ENCODE assay signal across 9 mouse cellular contexts in the genomic region with DNA sequence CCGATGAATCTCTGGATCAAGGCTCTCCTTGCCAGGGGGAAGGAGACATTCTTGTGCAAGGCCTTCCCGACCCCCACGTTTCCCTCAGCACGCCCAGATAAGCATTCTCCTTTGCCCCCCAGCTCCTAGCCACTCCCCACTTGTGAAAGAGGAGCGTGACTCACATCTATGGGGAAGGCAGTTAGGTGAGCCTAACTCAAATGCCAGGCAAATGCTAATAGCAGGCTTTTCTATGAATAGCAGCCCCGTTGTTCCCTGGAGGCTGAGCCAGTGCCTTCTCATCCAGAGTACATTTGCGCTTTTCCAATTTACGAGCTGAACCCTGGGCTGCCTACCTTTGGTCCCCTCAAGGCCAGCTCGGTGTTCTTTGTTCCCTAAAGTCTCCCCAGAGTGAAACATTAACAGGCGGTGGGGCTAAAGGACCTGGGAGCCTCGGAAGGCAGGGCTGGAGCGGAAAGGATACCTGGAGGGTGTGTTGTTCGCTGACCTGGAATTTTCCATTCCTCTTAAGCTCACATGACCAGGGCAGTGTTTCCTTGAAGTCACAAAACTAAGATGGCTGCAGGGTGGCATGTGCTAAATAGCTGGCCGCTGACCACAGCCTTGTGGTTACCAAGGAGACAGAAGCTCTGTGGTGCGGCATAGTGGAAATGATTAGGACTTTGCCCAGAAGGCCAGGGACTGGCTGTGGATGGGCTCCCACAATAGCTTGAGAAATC.
DNase-seq lines count a peak whose midpoint lies in the region; ATAC-seq and TF ChIP-seq lines count a peak whose summit lies in the region.
"Had no signal": no experiment of that assay in that cellular context is flagged by ENCODE, and none has a peak within 500 bp of the region (broad histone marks: within the 10 kb centered on the region; RNA-seq: fewer than 3 reads in every experiment).

No protein-coding gene starts in this region.

- WGBS in kidney, embryonic 15.5 days: 50% methylated on average over 15 of the region's 15 CpGs

- intact Hi-C loops in gastrocnemius, adult 2 months (cut with DNase I): no loop called here
- intact Hi-C loops in gastrocnemius, postnatal 14 days (cut with DNase I; ENCODE audit: low total_unique reads): no loop called here

- TF ChIP-seq CTCF in gastrocnemius, adult 2 months (IDR thresholded peaks at IDR 0.05): no peak

- DNase-seq in gastrocnemius, adult 2 months: no peak
- no peak for DNase-seq in gastrocnemius, postnatal 14 days
- peak; percentile 47 to 71 for DNase-seq in adrenal gland, postnatal 36 days
- peak; percentile 68 for DNase-seq in lung, postnatal 25 days (ENCODE audit: low spot score)
- DNase-seq in c-Kit-positive CD71-positive TER-119-positive erythroid progenitor cells, embryonic 14.5 days (ENCODE audit: low spot score): no peak
- DNase-seq in left cerebral cortex, adult 11 months (ENCODE audit: low spot score): no peak

- no peak overlapping the region for H3K9ac ChIP-seq in kidney, embryonic 15.5 days
- H3K9ac ChIP-seq: embryonic facial prominence, embryonic 12.5 days had no signal

- no peaks in the 10 kb centered on the region for H3K9me3 ChIP-seq in kidney, embryonic 15.5 days (replicated peaks)
- H3K9me3 ChIP-seq: embryonic facial prominence, embryonic 12.5 days had no signal

- no peak overlapping the region for H3K4me2 ChIP-seq in kidney, embryonic 15.5 days
- H3K4me2 ChIP-seq: embryonic facial prominence, embryonic 12.5 days had no signal

- H3K27ac ChIP-seq in gastrocnemius, adult 2 months: peak overlapping the region; percentile 46; the same call in 1 of the 2 replicates
- H3K27ac ChIP-seq in kidney, embryonic 15.5 days: peak overlapping the region; percentile 96
- H3K27ac ChIP-seq: embryonic facial prominence, embryonic 12.5 days had no signal

- no peaks in the 10 kb centered on the region for H3K27me3 ChIP-seq in kidney, embryonic 15.5 days
- H3K27me3 ChIP-seq: embryonic facial prominence, embryonic 12.5 days had no signal

- peaks cover 73% of the 10 kb centered on the region for H3K4me1 ChIP-seq in kidney, embryonic 15.5 days

- H3K4me3 ChIP-seq in gastrocnemius, adult 2 months: no peak overlapping the region
- H3K4me3 ChIP-seq in kidney, embryonic 15.5 days (replicated peaks): no peak overlapping the region
- H3K4me3 ChIP-seq: embryonic facial prominence, embryonic 12.5 days had no signal

- no peaks in the 10 kb centered on the region for H3K36me3 ChIP-seq in kidney, embryonic 15.5 days
- H3K36me3 ChIP-seq: embryonic facial prominence, embryonic 12.5 days had no signal

- ATAC-seq in kidney, embryonic 15.5 days (replicated peaks; ENCODE audit: low FRiP score): peak; percentile 71
- ATAC-seq in CD4-positive, CD25-positive, alpha-beta regulatory T cell, adult 4 months: no peak

Comparison
In these comparisons a context has a peak if more than half of its experiments do, and no peak if none do; other contexts are left out.
1. DNase-seq: peak in adrenal gland, postnatal 36 days (2 of 2) and lung, postnatal 25 days (single experiment); none in gastrocnemius, adult 2 months (single experiment), gastrocnemius, postnatal 14 days (single experiment), c-Kit-positive CD71-positive TER-119-positive erythroid progenitor cells, embryonic 14.5 days (single experiment) and left cerebral cortex, adult 11 months (single experiment).